Mouse (Mus musculus) heart, embryonic 10.5 days (tissue): ENCODE data around the gene Ppp1r14b. TPM values are rescaled to one million over a fixed set of nuclear protein-coding genes. Genes with fewer than 3 reads are reported as not detected.
"Not testable (repeated sequence)": the region's sequence is repeated elsewhere in the genome, so short reads cannot be mapped to it uniquely, and the experiment has no call there.

Source experiments
- DNase-seq: peaks from one replicate; pipeline ENCODE4 v3.0.0-alpha.2; 2017; ENCODE audit warnings: low spot score
- H3K27ac ChIP-seq: fragments of 300-500 bp; sonication (generic); 2 replicates; pipeline ENCODE4 v1.5.1; 2016; ENCODE audit warnings: mild to moderate bottlenecking
- H3K27me3 ChIP-seq: fragments of 300-500 bp; sonication (generic); 2 replicates; pipeline ENCODE4 v1.6.1; 2016; ENCODE audit warnings: mild to moderate bottlenecking; ENCODE audit not compliant: poor library complexity, insufficient read depth, severe bottlenecking
- H3K36me3 ChIP-seq: fragments of 300-500 bp; sonication (generic); 2 replicates; pipeline ENCODE4 v1.6.1; 2016; ENCODE audit warnings: mild to moderate bottlenecking, moderate library complexity
- H3K4me1 ChIP-seq: fragments of 300-500 bp; sonication (generic); 2 replicates; pipeline ENCODE4 v1.6.1; 2016; ENCODE audit warnings: mild to moderate bottlenecking
- H3K4me3 ChIP-seq: fragments of 300-500 bp; sonication (generic); 2 replicates; pipeline ENCODE4 v1.5.1; 2016; ENCODE audit warnings: mild to moderate bottlenecking, moderate library complexity
- H3K9me3 ChIP-seq: fragments of 300-500 bp; sonication (generic); 2 replicates; pipeline ENCODE4 v1.6.1; 2016; ENCODE audit warnings: mild to moderate bottlenecking, moderate library complexity
- WGBS: fragments of 180-500 bp; shearing (Covaris S2); methylation state at CpG from one replicate; pipeline ENCODE4 v1.1.7; 2016; 5-methylcytosine and 5-hydroxymethylcytosine counted together
- polyA plus RNA-seq: library from polyadenylated mRNA; unstranded; fragments of >200 nt; fragmentation: Nextera tagmentation; extraction: Ambion mirVana; gene quantifications from 2 replicates; pipeline ENCODE4 v1.2.1, GENCODE M21; 2016

Ppp1r14b gene
- polyA plus RNA-seq, 1 experiment from 2014 or later: 191 TPM

GRCm38 (mm10) chr19:6985951-6986708, 11.4 kb downstream of the Ppp1r14b start:
- no peak for DNase-seq
- H3K36me3 ChIP-seq: peaks cover 45% of the 10 kb centered on the region
- H3K4me1 ChIP-seq: peaks cover 40% of the 10 kb centered on the region
- peak overlapping the region; percentile 98 for H3K27ac ChIP-seq
- WGBS: 67% methylated on average over 10 of the region's 10 CpGs
- H3K4me3 ChIP-seq: peak overlapping the region; percentile 98
- H3K27me3 ChIP-seq: no peaks in the 10 kb centered on the region
- no peaks in the 10 kb centered on the region for H3K9me3 ChIP-seq

GRCm38 (mm10) chr19:6987061-6987903, 12.5 kb downstream of the Ppp1r14b start, which contains the start of gene Vegfb:
Gene Vegfb, minus strand, starts transcription at chr19:6987651.
- Histone ChIP-seq H3K9me3 (no peaks in the 10 kb centered on the region), H3K27me3 (no peaks in the 10 kb centered on the region), H3K36me3 (peaks cover 40% of the 10 kb centered on the region), H3K4me1 (peaks cover 44% of the 10 kb centered on the region), H3K4me3 (peak within 1 kb of the TSS; percentile 98), H3K27ac (peak within 1 kb of the TSS; percentile 98)
- WGBS: under 1% methylated on average over 57 of the region's 85 CpGs
- no peak for DNase-seq

GRCm38 (mm10) chr19:6987904-6988285, 13.1 kb downstream of the Ppp1r14b start:
- Histone ChIP-seq H3K9me3 (no peaks in the 10 kb centered on the region), H3K4me1 (peaks cover 48% of the 10 kb centered on the region), H3K27me3 (no peaks in the 10 kb centered on the region), H3K27ac (peak overlapping the region; percentile 98), H3K4me3 (peak overlapping the region; percentile 98), H3K36me3 (peaks cover 34% of the 10 kb centered on the region)
- DNase-seq: no peak
- WGBS: 9% methylated on average over 8 of the region's 8 CpGs

- no peak for DNase-seq
- no peak overlapping the region for H3K4me3 ChIP-seq
- H3K9me3 ChIP-seq: no peaks in the 10 kb centered on the region
- H3K4me1 ChIP-seq: peaks cover 58% of the 10 kb centered on the region
- H3K27me3 ChIP-seq: no peaks in the 10 kb centered on the region
- H3K36me3 ChIP-seq: peaks cover 22% of the 10 kb centered on the region
- 83% methylated on average over 8 of the region's 8 CpGs for WGBS
- no peak overlapping the region for H3K27ac ChIP-seq
These were observed 14.5 kb downstream of the Ppp1r14b start for GRCm38 (mm10) chr19:6989251-6989650.

GRCm38 (mm10) chr19:6990712-6991111, 15.9 kb downstream of the Ppp1r14b start:
- no peak for DNase-seq
- peaks cover 65% of the 10 kb centered on the region for H3K4me1 ChIP-seq
- H3K4me3 ChIP-seq: no peak overlapping the region
- no peaks in the 10 kb centered on the region for H3K27me3 ChIP-seq
- H3K9me3 ChIP-seq: no peaks in the 10 kb centered on the region
- 81% methylated on average over 6 of the region's 6 CpGs for WGBS
- H3K27ac ChIP-seq: no peak overlapping the region
- H3K36me3 ChIP-seq: peaks cover 9% of the 10 kb centered on the region; the same call in 1 of the 2 replicates

- H3K9me3 ChIP-seq, H3K4me3 ChIP-seq, H3K27me3 ChIP-seq, DNase-seq, H3K27ac ChIP-seq, H3K36me3 ChIP-seq: not testable (repeated sequence)
- WGBS: 90% methylated on average over 6 of the region's 6 CpGs
- H3K4me1 ChIP-seq: peaks cover 63% of the 10 kb centered on the region
These were observed 16.4 kb downstream of the Ppp1r14b start for GRCm38 (mm10) chr19:6991166-6991565.

GRCm38 (mm10) chr19:6992011-6992858, 17.5 kb downstream of the Ppp1r14b start, which contains the start of gene Dnajc4:
Gene Dnajc4, minus strand, starts transcription at chr19:6992572.
- 2% methylated on average over 37 of the region's 37 CpGs for WGBS
- DNase-seq: peak; percentile 99
- Histone ChIP-seq H3K27ac (peak within 1 kb of the TSS; percentile 87), H3K9me3 (no peaks in the 10 kb centered on the region), H3K4me3 (peak within 1 kb of the TSS; percentile 70), H3K36me3 (0 out of 2 replicates have a peak, but pooled peaks cover 5% of the 10 kb centered on the region), H3K4me1 (peaks cover 63% of the 10 kb centered on the region), H3K27me3 (no peaks in the 10 kb centered on the region)

GRCm38 (mm10) chr19:6993011-6993770, 18.4 kb downstream of the Ppp1r14b start:
- WGBS: 61% methylated on average over 14 of the region's 14 CpGs
- no peaks in the 10 kb centered on the region for H3K27me3 ChIP-seq
- H3K4me3 ChIP-seq: peak overlapping the region; percentile 70
- peaks cover 9% of the 10 kb centered on the region for H3K36me3 ChIP-seq
- H3K27ac ChIP-seq: peak overlapping the region; percentile 87
- H3K9me3 ChIP-seq: no peaks in the 10 kb centered on the region
- H3K4me1 ChIP-seq: peaks cover 61% of the 10 kb centered on the region
- DNase-seq: no peak

- H3K9me3 ChIP-seq: no peaks in the 10 kb centered on the region
- H3K4me3 ChIP-seq: no peak overlapping the region
- WGBS: 88% methylated on average over 8 of the region's 8 CpGs
- no peaks in the 10 kb centered on the region for H3K27me3 ChIP-seq
- no peak overlapping the region for H3K27ac ChIP-seq
- H3K36me3 ChIP-seq: peaks cover 18% of the 10 kb centered on the region
- H3K4me1 ChIP-seq: peaks cover 58% of the 10 kb centered on the region
- no peak for DNase-seq
These were observed 19.2 kb downstream of the Ppp1r14b start for GRCm38 (mm10) chr19:6994002-6994401.

- DNase-seq: no peak
- peak overlapping the region; percentile 73 for H3K4me3 ChIP-seq
These were observed 19.7 kb downstream of the Ppp1r14b start for GRCm38 (mm10) chr19:6994489-6994888.

GRCm38 (mm10) chr19:6995255-6995991, 20.7 kb downstream of the Ppp1r14b start:
- no peak for DNase-seq
- H3K9me3 ChIP-seq: no peaks in the 10 kb centered on the region
- peaks cover 58% of the 10 kb centered on the region for H3K4me1 ChIP-seq
- peaks cover 27% of the 10 kb centered on the region for H3K36me3 ChIP-seq
- H3K27me3 ChIP-seq: no peaks in the 10 kb centered on the region
- peak overlapping the region; percentile 89 for H3K27ac ChIP-seq
- 51% methylated on average over 20 of the region's 21 CpGs for WGBS
- H3K4me3 ChIP-seq: peak overlapping the region; percentile 73

More at GRCm38 (mm10) chr19:6994489-6994888, 19.7 kb downstream of the Ppp1r14b start:
- Histone ChIP-seq H3K4me1 (peaks cover 58% of the 10 kb centered on the region), H3K36me3 (peaks cover 19% of the 10 kb centered on the region), H3K9me3 (no peaks in the 10 kb centered on the region), H3K27me3 (no peaks in the 10 kb centered on the region), H3K27ac (0 out of 2 replicates have a peak overlapping the region, but pooled peaks have one; percentile 89)
- 86% methylated on average over 8 of the region's 8 CpGs for WGBS
